Mouse (Mus musculus) regulatory T cell (primary cell): ENCODE data around the gene Nrxn3.

Experiments
- in situ Hi-C: fragments of 300-600 bp; cut with MboI, MseI; formaldehyde crosslinking; loops from one replicate; pipeline ENCODE4 v1.15.1; 2025; ENCODE audit warnings: high pct_unique_total_duplicates

The Nrxn3 gene

DNA sequence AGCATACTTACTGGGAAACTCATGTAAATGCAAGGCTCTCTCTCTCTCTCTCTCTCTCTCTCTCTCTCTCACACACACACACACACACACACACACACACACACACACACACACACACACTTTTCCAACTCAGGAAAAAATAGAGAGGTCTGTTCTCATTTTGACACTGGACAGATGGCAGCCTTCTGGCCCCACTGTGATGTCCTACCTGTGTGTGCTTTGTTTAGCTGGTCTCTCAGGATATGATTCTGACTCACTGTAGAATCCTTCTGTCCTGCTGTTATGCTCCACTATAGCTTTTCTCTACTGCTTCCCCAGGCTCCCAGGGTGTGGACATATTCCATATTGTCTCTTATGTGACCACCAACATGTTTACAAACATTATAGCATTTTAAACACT, 1363.2 kb downstream of the Nrxn3 start:
- in situ Hi-C loops, result no loop called here

DNA sequence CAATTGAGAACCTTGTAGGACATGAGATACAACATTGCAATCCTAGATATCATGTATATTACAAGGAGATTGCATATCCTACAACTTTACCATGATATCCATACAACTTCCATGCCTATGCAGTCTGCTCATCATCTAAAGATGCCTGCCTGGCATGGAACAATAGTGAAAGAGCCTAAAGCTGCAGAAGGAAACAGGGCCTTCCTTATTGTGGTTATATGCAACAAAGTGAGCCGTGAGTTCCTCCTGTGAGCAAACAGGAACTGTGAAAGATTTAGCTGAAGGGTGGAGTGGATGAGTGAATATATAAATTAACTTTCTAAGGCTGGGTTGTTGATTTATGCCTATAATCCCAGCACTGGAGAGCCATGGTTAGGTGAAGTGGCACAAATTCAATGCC, 1373.1 kb downstream of the Nrxn3 start:
- in situ Hi-C loops, result no loop called here

DNA sequence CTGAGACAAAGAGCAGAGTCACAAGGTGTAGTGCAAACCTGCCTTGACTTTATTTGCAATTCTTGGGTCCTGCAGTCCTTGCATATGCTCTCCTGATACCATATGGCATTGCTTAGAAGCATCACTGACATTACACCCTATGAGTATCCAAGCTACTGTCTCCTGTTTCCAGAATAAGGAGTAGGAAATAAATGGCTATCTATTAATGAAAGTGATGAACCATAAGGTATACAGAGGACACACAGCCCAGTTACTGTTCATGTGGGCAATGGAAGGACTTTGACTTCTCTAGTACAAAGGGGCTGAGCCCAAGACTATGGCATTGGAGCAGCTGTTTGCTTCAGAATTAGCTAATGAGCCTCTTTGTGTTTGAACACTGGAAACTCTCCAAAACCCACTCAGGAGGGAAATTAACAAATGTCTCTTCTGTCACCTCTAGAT, 1390.7 kb downstream of the Nrxn3 start:
- in situ Hi-C loops, result no loop called here

DNA sequence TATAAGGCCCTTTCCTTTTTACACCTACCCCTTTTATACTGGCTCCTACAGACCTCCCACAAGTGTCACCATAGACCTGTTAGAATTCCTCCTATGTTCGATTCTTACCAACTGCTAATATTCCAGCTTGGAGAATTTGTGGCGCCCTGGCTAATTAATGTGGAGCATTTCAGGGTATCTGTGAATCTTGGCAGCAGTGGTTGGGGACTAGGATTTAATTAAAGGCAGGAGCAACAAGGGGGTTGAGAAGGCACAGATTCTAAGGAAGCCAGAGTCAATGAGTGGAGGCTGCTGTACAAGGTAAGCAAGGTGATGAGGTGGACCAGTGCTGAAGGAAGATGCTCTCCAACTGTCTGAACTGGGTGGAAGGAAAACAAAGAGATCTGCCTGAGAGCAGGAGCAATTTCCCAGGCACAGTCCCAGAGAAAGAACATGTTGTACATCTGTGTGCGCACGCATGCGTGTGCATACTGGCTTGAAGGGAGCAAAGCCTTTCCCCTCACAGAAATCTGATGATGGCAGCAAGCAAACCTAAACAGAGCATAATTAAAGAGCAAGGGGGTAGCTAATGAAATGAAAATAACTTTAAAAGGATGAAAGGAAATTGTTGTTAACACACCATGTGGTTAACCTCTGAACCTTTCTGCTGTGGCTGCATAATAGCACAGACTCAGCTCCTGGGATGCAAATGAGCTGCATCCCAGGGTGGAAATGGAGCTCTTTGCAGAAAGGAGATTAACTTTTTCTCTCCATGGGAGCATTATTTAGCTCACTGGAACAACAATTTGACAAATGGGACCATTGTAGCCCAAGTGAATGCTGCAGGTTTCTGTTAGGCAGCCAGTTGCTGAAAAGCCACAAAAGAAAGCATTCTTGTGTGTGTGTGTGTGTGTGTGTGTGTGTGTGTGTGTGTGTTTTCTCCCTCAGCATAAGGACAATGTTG, 1409.5 kb downstream of the Nrxn3 start:
- in situ Hi-C loops, result no loop called here

DNA sequence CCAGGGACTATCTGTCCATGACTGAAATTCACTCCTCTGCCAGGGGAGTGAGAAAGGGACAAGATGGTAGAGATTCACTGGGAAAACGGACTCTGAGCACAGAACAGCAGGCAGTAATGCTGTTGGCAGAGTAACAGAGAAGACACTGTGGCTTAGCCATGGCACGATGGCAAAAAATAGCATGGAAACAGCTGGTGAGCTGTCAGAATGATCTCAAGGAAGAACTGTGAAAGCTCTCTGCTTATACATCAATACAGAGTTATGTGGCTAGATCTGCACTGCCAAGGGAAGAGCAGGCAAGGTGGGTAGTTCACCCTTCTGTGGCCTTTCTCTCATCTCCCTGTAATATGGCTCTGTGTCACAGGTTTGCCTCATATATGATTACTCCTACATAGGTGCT, 1419.3 kb downstream of the Nrxn3 start:
- in situ Hi-C loops, result no loop called here

DNA sequence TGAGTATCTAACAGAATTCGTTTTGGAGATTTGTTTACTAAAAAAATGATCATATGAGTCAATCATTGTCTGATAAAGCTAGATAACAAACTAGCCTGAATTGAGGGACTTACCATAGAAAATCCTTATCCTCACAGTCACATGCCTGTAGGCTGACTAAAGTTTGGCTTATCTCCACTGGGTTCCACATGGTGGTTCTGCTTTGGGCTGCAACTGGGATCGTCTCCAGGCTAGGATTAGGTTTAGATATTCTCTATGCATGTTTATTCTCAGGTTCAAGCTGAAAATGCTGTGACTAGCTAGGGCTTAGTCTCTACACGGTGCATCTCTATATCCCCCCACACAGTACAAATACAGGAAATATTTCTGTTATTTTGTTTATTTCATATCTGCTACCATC, 1421.6 kb downstream of the Nrxn3 start:
- in situ Hi-C loops, result no loop called here

- in situ Hi-C loops, result no loop called here
Measured at GRCm38 (mm10) chr12:90158131-90158772, 1435.6 kb downstream of the Nrxn3 start.

DNA sequence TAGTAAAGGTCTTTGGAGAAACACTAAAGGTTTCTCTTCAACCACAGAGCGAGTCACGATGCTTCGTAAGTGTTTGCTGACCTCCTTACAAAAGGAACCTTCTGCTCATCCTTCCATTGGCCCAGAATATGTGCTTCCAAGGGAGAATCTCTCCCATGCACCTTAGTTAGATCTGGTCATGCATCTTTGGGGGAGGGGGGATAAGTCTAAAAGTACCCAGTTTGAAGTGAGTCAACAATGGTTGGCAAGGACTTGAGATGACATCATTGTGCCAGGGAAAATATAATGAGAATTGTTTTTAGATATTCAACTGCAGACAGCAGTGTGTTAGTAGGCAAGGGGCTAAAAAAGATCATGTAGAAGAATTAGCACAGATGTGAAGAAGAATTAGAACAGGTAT, 1437.2 kb downstream of the Nrxn3 start:
- in situ Hi-C loops, result no loop called here

DNA sequence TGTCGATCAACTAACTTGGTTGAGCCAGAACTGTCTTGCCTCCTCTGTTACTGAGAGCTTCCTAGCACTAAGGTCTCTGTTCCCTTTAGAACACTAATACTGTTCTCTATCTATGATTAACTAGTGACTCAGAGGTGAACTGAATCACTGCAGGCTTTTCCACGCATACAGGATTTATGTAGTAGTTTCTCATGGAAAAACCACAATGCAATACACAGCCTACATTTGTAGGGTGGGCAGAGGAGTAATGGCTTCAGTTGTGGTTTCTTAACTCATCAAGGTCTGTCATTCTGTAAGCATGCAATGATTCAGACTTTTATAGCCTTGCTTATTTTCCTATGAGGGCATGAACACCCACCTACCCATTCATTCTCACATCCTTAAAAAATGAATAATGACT, 1443.4 kb downstream of the Nrxn3 start:
- in situ Hi-C loops, result no loop called here

GRCm38 (mm10) chr12:90181566-90181965, 1458.9 kb downstream of the Nrxn3 start:
- in situ Hi-C loops, result no loop called here

- in situ Hi-C loops, result no loop called here
Measured at GRCm38 (mm10) chr12:90183021-90183420, 1460.3 kb downstream of the Nrxn3 start.

GRCm38 (mm10) chr12:90196161-90196560, 1473.5 kb downstream of the Nrxn3 start:
- in situ Hi-C loops, result no loop called here

- in situ Hi-C loops, result no loop called here
Measured at GRCm38 (mm10) chr12:90197994-90198393, 1475.3 kb downstream of the Nrxn3 start.

DNA sequence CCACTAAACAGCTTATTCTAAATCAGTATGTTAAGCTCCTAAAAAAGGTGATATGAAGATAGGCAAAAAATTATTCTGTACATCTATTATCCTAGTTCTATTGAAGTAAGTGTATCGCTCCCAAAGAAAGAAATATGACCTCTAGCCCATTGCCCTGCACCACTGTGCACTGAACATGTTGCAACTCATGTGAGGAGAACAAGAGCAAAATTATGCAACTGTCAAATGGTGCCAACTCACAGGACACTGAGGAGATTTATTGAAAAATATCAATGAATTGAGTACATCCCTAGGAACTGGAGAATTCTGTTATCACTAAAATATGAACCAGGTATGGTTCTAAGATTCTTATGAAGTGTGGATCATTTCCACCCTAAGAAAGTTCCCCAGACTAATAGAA, 1479.8 kb downstream of the Nrxn3 start:
- in situ Hi-C loops, result no loop called here

GRCm38 (mm10) chr12:90211410-90211809, 1488.7 kb downstream of the Nrxn3 start:
- in situ Hi-C loops, result no loop called here

GRCm38 (mm10) chr12:90217060-90217459, 1494.4 kb downstream of the Nrxn3 start:
- in situ Hi-C loops, result no loop called here

DNA sequence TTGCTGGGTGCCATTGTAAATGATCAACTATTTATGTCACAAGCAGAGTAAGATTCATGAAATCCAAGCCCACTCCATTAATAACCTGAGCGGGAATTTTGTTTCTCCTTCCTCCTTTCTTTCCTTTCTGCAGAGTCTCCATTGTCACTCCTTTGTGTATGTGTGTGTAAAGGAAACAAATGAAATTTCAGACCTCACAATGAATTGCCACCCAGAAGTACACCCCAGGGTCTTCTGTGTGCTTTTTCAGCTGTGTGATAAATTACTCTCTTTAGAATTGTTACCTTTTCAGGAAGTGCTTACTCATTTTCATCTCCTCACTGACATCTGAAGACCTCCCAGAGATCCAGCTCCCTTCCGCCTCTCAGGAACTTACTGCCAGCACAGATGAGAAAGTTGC, 1506.4 kb downstream of the Nrxn3 start:
- in situ Hi-C loops, result no loop called here

GRCm38 (mm10) chr12:90236093-90236492, 1513.4 kb downstream of the Nrxn3 start:
- in situ Hi-C loops, result no loop called here

- in situ Hi-C loops, result no loop called here
Measured at GRCm38 (mm10) chr12:90260301-90260700, 1537.6 kb downstream of the Nrxn3 start.

DNA sequence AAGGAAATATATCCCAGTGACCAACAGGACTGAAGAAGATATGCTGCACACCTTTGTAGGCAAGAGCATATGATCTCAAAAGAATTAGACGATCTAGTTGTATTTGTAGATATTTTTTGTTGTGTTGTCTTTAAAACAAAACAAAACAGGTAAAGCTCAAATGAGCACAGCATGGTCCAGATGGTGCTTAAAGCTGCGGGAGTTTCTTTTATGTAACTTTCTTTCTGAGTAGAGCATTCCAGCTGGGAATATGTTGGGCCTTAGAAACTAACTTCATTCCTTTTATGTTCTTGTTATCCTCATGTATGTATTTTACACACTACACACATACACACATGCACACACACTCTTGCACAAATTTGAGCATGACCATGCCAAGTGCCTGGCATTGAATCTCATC, 1545.4 kb downstream of the Nrxn3 start:
- in situ Hi-C loops, result no loop called here

DNA sequence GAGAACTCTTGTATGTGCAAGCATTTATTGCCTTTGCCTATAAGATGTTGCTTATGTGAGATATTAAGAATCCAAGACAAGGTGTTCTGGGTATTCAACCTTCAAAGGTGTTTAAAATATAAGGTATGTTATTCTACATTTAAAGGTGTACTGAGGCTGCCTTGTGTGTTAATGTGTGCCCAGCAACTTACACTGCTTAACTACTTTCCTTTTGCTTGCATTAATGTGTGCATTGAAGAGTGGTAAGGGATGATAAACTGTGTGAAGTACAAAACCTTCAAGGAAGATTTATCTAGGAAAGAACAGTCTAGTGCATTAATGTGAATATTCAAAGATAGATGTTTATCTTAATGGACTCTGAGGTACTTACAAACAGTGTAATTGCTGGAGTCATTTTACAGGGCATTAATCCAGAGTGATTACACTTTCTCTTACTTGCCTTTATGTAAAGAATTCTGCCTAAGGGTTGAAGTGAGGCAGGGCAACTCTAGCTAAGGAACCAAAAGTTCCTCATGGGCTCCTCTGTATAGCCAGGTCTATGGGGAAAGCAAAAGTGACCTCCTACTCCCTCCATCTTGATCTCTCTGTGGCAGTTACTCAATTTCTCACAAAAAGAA, 1548.2 kb downstream of the Nrxn3 start:
- in situ Hi-C loops, result no loop called here

- in situ Hi-C loops, result no loop called here
Measured at GRCm38 (mm10) chr12:90274621-90275236, 1552.1 kb downstream of the Nrxn3 start.
